Mouse (Mus musculus) urinary bladder, adult 18-20 months (tissue): Measurements from ENCODE around the gene Fhl1.

Experiments used
- DNase-seq, 2 experiments: peaks; one replicate each; pipeline ENCODE4 v3.0.0; 2022; ENCODE audit warnings: low spot score in 2 of 2, mixed read lengths in 2 of 2

Fhl1 gene

GRCm38 (mm10) chrX:56752144-56752543, 20.6 kb downstream of the Fhl1 start:
- peak in 1 of 2 experiments; percentile 15 for DNase-seq

DNA sequence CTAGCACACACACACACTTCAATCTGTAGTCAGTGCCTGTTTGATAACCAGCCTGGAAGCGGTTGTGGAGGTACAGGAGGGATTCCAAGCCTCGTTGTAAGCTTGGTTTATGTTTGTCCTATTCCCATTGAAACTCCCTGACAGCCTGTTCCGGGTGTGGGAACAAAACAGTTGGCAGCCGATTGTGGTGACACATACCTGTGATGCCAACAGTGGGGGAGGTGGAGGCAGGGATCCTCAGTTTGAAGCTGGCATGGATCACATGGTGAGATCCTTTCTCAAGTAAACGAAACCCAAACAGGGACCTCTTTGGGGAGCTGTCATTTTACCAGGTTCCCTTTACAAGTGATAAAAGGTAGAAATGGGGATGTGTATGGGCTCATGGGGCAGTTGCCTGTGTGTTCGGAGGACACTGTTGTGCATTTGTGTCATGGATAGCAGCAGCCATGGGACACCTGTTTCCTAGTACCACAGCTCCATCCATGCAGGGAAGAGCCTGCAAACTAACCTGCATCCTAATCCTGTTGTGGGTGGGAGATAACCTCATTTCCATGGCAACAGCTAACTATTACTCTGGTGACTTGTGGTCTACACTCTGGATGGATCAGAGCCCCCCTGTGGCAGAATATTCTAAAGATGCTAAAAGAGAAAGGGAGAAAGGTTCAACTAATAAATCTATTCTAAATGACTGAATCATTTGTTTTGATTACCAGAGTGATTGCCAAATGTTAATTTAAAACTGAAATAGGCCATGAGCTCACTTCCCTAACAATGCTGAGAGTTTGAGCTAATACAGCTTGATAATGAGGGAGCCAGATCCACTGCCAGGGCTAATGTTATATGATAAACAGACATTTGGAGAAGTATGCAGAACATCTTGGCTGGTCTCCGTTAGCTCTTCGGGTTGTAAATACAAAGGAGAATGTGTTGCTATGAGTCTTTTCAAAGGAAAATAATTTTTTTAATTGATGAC, 22.0 kb downstream of the Fhl1 start:
- no peak for DNase-seq

GRCm38 (mm10) chrX:56755646-56756045, 24.1 kb downstream of the Fhl1 start:
- DNase-seq, result no peak

DNA sequence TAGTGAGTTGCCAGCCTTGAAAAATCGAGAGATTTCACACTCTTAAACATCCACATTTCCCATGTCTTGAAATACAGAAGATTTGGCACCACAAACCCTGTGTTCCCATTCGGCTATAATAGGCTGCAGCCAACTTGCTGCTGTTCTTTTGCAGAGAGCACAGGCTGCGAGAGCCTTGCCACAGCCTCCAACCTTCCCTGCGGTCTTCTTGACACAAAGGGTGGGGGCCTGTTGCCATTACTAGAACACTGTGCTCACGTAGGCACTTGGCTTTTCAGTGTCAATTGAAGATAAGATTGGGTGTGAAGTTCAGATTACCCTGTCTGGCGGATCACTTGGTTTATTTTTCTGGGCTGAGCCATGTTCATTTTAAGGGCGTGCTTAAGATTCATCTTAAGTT, 24.8 kb downstream of the Fhl1 start:
- no peak for DNase-seq

GRCm38 (mm10) chrX:56760257-56760760, 28.7 kb downstream of the Fhl1 start:
- no peak for DNase-seq

GRCm38 (mm10) chrX:56769838-56770237, 38.3 kb downstream of the Fhl1 start:
- DNase-seq, result no peak

DNA sequence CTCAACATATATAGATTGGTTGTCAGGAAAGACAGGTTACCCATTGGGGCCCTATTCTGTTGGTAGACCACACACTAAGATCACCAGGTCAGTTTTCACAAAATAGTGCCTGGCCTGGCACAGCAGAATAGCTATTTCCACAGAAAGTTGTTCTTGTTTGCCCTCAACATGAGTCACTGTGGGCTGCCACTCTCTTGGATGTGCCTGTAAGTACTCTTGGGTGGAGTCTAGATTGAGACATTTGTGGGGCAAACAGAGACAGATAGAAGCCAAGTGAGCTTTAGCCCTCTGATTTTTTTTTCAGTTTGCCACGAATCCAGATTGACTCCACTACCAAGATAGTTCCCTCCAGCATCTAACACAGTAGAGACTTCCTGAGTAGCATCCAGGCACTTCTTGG, 40.2 kb downstream of the Fhl1 start:
- no peak for DNase-seq

DNA sequence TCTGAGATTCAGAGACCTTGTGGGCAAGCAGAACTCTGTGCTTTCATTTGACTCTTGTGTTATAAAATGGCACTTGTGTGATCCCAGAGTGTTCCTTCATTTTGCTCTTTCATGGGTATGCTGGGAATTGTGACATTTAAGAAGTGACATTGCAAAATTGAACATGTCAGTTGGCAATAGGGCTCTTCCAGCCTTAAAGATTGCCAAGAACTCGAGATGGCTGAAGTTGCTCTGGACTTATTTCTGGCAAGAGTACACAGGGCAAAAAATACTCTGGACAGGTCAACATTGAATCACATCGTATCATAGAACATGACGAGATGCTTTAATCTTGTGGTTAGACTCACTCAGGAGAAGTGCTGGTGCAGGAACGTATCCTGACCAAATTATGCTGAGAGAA, 41.7 kb downstream of the Fhl1 start:
- DNase-seq, result no peak

GRCm38 (mm10) chrX:56786281-56787061, 54.9 kb downstream of the Fhl1 start:
- DNase-seq, result no peak

- DNase-seq, result no peak
These were observed 55.9 kb downstream of the Fhl1 start for GRCm38 (mm10) chrX:56787486-56787885.

- DNase-seq, result no peak
These were observed 59.0 kb downstream of the Fhl1 start for GRCm38 (mm10) chrX:56790591-56790990.

DNA sequence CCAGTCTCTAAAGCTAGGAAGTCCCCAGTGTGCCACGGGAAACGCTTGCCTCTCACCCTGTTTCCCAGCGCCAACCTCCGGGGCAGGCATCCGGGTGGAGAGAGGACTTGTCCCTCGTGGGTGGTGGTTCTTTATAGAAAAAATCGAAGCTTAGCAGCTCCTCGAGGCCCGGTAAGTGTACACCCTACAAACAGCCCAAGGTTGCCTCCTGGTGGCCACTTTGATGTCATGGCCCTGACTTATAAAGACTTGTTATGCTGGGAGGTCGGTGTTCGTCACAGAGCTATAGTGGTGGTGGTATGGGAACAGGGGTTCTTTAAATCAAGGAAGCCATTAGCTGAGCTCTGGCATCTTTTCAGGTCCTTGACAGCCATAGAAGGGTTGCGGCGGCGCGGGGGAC, 59.7 kb downstream of the Fhl1 start:
- peak; percentile 22 to 33 for DNase-seq

DNA sequence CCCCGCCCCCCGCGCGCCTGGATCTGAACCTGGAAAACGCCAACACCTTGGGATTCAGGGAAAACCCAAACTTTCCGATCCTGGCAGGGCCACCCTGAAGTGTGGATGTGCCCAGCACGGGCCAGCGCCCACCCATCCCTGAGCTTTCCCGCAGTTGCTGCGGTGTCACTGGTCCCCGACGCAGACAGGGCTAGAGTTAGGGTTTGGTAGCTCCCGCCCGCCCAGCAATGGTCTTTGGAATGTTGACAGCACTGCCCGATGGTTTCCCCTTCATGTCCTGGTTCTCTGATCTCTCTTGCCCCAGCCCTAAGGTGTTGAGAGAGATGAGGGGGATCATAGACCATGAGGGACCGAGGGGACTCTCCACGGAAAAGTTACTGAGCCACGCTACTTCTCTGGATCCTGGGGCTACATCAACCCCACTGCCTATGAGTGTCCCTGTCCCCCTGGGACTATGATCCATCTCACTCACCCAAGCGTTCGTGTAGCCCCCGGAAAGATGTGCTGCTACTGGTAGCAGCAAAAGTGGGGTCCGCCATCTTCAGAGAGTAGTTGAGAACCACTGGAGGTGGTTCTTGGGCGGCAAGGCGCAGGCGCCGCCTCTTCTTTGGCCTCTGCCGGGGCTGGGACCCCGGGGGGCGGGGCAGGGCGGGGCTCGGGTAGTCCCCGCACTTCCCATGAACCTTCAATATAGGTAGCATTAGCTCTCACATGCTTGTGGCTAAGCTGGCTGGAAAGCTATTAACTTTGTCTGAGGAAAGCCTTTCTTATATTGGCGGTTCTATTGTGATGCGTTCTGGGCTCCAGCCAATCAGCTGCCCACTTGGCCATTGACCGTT, 90.4 kb downstream of the Fhl1 start, which contains the start of gene Map7d3:
Gene Map7d3 (minus strand): TSS at position 562 of the 839 bp plus-strand sequence.
- DNase-seq, result peak in 1 of 2 experiments; percentile 2

DNA sequence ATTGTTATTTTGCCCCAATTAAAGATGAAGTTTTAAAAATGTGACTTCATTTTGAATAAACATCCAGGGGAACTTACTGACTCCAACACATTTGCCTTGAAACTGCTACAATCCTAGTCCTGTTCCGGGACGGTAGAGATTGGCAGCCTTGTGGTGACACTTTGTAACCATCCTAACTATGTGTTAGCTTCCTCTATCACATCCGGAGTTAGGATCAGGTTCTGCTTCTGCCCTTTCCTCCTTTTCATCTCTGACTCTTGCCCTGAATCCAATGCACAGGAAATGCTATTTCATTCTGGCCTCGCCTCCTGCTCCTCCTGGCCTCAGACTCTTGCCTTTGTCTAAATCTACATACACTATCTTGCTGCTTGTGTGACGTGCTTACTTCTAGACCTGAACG, 95.9 kb downstream of the Fhl1 start:
- no peak for DNase-seq

- DNase-seq, result no peak
These were observed 104.3 kb downstream of the Fhl1 start for GRCm38 (mm10) chrX:56835842-56836241.

DNA sequence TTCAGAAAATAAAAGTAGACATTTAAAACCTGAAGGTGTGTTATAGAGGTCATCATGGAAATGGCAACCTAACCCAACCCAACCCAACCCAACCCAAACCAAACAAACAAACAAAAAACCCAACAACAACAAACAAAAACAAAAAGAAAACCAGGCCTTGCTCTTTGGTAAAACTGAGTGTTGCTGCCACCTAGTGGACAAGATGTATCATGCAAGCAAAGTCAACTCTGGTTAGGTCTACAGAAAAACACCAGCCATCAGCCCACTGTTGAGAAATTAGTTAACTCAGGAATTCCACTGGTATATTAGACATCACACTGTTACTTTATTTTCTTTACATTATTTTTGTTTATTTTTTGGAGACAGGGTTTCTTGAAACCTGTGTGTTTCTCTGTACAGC, 107.8 kb downstream of the Fhl1 start:
- DNase-seq, result no peak

DNA sequence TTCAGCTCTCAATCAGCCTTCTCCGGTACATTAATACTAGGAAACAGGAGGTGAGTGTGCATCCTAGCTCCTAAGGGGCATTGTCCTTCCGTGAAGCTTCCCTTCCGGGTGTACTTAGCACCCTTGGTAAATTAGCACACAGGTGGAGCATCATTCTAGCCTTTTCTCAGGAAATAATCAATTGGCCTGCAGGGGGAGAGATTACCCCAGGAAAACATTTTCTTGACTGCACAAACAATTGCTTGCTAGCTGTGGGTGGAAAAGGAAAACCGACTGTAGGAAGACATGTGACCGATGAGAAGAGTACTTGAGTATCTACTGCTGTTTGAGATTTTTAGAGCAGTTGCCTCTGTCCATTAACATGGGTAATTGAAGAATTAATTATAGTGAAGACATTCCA, 109.7 kb downstream of the Fhl1 start:
- DNase-seq, result no peak
